Mouse (Mus musculus) spleen, postnatal 36 days (tissue): ENCODE data around the gene Fastkd5.
"Not testable (repeated sequence)": the region's sequence is repeated elsewhere in the genome, so short reads cannot be mapped to it uniquely, and the experiment has no call there.

Source experiments
- DNase-seq, 2 experiments: peaks; one replicate each; pipeline ENCODE4 v3.0.0; 2022; ENCODE audit warnings: low spot score in 2 of 2, mixed read lengths in 1 of 2

Gene Fastkd5

GRCm38 (mm10) chr2:130629839-130630203 is at the start of gene Fastkd5, which contains the start of gene Ubox5:
Gene Fastkd5 (minus strand): TSS chr2:130630027.
Gene Ubox5 (minus strand): TSS chr2:130630038.
- peak; percentile 79 to 84 for DNase-seq

- no peak for DNase-seq
These were observed 49.3 kb upstream of the Fastkd5 start for GRCm38 (mm10) chr2:130679154-130679553.

GRCm38 (mm10) chr2:130677211-130677610 is 47.4 kb upstream of the Fastkd5 start:
- no peak for DNase-seq

GRCm38 (mm10) chr2:130667559-130667958 is 37.7 kb upstream of the Fastkd5 start, which contains the start of gene Itpa:
Gene Itpa (plus strand): TSS chr2:130667610.
- DNase-seq, result peak; percentile 88 to 90

GRCm38 (mm10) chr2:130664102-130664701 is 34.4 kb upstream of the Fastkd5 start, which contains the start of gene Ddrgk1:
Gene Ddrgk1 (minus strand): TSS chr2:130664659.
- DNase-seq, result peak; percentile 89 to 91

GRCm38 (mm10) chr2:130663342-130663741 is 33.5 kb upstream of the Fastkd5 start:
- no peak for DNase-seq

GRCm38 (mm10) chr2:130658530-130658929 is 28.7 kb upstream of the Fastkd5 start:
- no peak for DNase-seq

- no peak for DNase-seq
These were observed 27.7 kb upstream of the Fastkd5 start for GRCm38 (mm10) chr2:130657541-130657940.

- DNase-seq, result no peak
These were observed 26.7 kb upstream of the Fastkd5 start for GRCm38 (mm10) chr2:130656536-130656935.

GRCm38 (mm10) chr2:130655660-130656339 is 26.0 kb upstream of the Fastkd5 start:
- DNase-seq, result no peak

- DNase-seq, result no peak
These were observed 23.9 kb upstream of the Fastkd5 start for GRCm38 (mm10) chr2:130653760-130654159.

- no peak for DNase-seq
These were observed 23.5 kb upstream of the Fastkd5 start for GRCm38 (mm10) chr2:130653303-130653702.

- DNase-seq, result not testable (repeated sequence)
These were observed 19.2 kb upstream of the Fastkd5 start for GRCm38 (mm10) chr2:130649028-130649427.

GRCm38 (mm10) chr2:130645198-130645597 is 15.4 kb upstream of the Fastkd5 start:
- no peak for DNase-seq

- DNase-seq, result peak; percentile 92
These were observed 13.0 kb upstream of the Fastkd5 start, which contains the start of gene Lzts3 for GRCm38 (mm10) chr2:130642684-130643369. Gene Lzts3 (minus strand): TSS chr2:130642803.

- no peak for DNase-seq
These were observed 12.4 kb upstream of the Fastkd5 start for GRCm38 (mm10) chr2:130642197-130642660.

- no peak for DNase-seq
These were observed 11.7 kb upstream of the Fastkd5 start for GRCm38 (mm10) chr2:130641351-130642025.

- no peak for DNase-seq
These were observed 9.4 kb upstream of the Fastkd5 start for GRCm38 (mm10) chr2:130639276-130639675.

- no peak for DNase-seq
These were observed 8.3 kb upstream of the Fastkd5 start for GRCm38 (mm10) chr2:130638101-130638611.

- DNase-seq, result peak; percentile 27 to 29
These were observed 6.0 kb upstream of the Fastkd5 start for GRCm38 (mm10) chr2:130635847-130636246.

GRCm38 (mm10) chr2:130634739-130635411 is 5.0 kb upstream of the Fastkd5 start:
- DNase-seq, result no peak
